Mouse (Mus musculus) induced T-regulatory cell, adult 2 months (primary cell): ENCODE measurements around the gene Scp2.

Experiments
- DNase-seq: peaks from one replicate; pipeline ENCODE4 v3.0.0-alpha.2; 2012; ENCODE audit warnings: low read depth

The Scp2 gene

DNA sequence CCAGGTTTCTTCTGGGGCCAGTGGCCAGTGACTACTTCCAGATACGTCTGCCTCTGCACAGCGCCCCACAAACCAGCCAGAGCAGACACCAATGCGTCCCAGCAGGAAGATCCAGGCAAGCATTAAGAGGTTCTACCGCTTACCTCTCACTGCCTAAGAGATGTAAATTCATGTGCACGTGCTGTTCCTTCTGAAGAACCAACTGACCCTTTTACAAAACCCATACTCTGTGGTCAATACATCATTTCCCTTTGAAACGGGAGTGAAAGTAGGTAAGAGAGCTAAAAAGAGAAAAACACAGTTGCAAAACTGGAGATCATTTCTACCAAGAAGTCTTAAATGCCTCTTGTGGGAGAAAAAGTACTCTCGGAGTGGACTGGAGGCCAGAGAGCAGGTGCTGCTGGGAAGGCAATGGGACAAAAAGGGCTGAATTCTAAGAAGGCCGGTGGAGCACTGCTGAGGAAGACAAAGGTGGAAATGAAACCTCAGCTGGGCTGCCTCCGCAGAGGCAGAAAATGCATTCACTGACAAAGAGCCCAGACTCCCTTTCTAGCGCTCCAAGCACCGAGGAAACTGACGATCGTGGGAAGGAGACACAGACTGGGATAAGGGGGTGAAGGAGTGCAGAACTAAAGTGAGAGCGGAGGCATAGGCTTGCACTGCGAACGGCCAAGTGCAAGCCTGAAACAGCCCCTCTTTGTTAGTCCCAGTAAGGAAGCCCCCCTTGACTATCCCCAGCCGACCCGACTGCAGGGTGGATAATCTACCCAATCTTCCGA is 85.0 kb downstream of the Scp2 start:
- DNase-seq: no peak

DNA sequence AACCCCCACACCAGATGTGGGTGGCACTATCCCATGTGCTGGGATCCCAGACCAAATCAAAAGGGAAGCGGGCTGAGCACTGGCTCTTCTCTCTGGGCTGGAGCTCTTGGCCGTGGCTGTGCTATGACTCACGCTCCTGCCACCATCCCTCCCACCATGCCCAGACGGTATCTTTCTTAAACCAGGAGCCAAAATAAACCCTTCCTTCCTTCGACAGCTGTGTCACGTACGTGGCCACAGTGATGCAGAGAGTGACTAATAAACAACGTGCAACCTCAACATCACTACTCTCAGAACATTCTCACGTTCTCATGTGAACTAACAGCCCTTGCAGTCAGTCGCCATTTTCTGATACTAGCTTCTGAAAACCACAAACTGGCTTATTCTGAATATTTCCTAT is 86.6 kb downstream of the Scp2 start:
- DNase-seq: no peak

DNA sequence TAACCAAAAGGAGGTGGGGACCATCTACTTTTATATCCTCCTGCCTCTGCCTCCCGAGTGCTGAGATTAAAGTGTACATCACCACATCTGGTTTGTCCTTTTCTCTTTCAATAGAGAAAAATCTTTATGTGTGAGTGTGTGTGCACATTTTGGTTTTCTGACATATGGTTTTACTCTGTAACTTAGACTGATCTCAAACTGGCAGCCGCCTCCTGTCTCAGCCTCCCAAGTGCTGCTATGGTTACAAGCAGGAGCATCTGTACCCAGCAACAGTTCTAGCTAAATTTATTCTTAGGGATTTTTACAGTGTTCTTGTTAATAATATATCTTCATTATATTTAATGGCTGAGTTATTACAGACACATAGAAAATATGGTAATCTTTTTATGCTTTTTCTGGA is 87.6 kb downstream of the Scp2 start:
- DNase-seq: no peak

DNA sequence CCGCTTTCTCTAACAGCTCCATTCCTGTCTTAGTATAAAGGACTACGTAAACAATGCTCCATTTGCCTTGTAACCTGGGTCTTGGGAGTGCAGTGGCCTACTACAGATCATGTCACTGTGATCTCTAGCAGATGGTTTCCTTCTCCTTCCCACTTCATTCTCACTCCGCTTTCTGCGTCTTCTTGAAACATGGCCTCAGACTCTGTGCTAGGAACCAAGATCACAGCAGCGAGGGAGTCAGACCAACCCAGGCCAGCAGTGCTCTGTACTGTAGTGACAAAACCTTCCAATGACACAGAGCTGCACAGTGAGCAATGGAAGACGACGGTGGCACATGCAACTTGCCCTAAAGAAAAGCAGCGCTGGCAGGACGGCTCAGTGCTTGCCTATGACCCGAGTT is 88.9 kb downstream of the Scp2 start:
- no peak for DNase-seq

DNA sequence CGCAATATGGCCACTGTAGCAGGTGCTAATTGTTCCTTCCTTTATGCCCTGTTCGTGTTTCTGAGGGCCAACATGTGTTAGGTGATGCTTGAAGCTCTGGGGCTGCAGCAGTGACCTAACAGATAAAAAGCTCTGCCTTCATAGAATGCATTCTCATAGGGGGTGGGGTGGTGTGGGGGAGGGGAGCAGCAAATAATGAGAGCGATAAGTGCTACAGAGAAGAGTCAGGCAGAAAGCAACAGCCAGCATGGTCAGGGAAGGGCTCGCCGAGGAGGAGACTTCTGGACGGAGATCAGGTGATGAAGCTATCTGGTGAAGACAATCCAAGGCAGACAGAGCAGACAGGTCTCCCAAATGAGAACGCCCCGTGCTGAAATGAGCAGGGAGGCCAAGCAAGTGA is 92.1 kb downstream of the Scp2 start:
- DNase-seq: no peak

DNA sequence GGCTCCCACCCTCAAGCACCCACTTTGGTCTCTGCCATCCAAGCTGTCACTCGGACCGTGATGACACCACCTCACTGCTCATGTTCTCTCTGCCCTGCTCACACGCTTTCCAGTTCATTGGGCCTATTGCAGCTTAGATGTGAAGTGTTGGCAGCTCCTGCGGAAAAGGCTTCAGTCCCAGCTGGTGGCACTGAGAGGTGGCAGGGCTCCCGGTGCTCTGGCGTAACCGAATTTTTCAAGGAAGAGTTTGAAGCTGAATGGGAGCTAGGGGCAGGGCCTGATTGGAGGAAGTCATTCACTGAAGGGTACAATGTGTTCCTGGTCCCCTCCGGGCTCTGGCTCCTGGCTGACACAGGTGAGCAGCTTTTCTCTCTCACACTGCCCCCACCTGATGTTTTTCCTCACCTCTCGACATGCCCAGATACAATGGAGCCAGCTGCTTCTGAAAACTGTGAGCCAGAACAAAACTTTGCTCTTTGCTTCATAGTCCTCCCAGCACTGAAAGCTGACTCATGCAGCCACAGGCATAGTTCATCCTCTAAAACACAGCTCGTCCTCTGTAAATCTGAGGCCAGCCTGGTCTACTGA is 93.0 kb downstream of the Scp2 start:
- DNase-seq: no peak

DNA sequence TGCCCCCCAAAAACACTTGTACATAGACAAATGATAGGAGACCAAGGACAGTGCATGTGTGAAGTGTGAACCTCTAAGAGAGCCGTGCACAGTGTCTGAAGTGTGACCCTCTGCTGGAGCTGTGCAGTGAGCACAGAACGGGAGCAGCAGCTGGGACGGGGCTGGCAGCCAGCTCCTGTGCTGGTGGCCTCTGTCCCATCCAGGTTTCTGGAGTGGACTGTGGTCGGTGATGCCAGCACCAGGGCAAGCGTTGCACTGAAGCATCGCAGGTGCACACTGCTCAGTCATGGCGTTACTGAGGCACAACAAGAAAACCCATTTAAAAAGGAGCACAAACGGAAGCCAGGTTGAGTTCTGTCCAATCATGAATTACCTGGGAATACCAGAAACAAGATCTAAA is 98.7 kb downstream of the Scp2 start:
- DNase-seq: no peak

DNA sequence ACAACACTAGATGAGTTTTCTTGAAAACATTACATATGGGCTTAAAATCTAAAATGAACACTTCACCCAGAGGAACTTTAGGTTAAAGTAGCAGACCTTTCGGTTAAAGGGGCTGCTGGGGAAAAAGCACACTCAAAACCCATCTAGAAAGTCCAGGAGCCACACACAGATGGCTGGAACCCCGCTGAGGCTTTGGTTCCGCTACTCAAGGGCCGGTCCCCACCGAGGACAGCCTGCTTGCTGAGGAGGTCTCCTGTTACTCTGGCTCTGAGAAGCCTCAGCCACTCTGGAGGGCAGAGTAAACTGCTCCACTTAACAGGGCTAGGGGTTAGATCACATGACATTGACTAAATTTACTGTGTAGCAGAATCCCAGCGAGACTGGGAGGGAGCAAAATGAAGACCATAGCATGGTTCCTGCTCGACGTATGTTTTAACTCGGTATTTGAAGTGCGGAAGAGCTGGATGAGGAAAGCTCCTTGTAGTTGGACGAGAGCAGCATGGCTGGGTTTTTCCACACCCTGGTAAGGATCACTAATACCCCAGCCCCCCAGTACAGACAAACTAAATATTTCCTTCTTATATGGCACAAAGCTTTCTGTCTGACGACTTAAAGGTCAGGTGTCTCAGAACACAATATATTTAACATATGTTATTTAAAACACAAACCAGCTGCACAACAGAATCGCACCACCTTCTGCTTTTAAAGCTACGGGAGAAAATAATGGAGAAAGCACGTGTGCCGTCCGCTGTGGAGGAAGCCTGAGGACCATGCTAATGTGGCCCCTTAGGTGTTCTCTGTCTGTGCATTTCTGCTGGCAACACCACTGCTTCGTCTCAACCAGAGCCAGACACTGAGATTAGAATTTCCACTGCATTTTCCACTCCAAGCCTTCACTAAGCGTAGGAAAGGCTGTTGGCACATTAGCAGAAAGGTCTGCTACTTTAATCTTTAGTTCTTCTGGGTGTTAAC is 99.4 kb downstream of the Scp2 start:
- no peak for DNase-seq

DNA sequence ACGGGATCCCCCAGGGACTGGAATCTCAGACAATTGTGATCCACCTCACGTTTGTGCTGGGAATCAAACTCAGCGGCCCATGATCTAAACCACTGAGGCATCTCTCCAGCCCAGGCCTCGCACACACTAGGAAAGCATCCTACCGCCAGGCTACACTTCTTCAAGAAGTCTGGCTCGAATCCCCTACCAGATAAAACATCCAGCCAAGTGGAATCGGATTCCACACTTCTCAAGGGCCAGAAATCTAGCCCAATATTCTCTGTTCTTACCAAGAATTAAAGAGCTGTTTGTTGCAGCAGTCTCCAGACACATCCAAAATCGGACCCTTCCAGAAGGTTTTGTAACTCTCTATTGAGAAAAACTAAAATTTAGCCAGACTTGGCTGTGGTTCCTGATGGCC is 107.8 kb downstream of the Scp2 start:
- no peak for DNase-seq

DNA sequence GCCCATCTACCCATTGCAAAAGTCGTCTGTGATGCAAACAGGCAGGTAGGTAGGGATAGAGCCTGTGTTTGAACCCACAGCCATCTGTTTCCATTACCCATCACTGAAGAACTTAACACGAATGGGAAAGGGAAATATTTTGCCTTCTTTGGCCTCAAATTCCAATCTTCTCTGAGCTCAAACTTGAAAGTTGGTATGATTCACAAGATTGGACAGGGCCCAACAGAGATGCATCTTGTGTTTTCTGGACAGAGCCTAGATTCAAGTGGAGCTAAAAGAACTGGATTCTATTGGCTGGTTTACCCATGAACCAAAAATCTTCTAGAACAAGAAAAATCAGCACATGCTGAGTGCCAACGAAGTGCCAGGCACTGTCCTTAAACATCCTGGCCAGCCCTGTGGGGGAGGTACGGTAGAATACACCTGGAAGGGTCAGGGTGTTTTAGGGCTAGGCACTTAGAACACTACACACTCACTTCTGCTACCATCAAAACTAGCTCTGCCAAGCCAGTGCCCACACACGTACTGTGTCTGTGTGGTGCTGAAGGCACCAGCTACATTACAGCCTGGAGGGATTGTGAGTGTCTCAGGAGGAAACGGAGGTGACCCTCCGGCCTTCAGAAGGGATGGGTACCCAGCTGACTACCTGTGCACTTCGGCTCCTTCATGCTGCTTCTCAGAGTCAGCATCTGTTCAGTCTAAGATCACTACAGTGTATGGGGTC is 111.6 kb downstream of the Scp2 start:
- DNase-seq: no peak

DNA sequence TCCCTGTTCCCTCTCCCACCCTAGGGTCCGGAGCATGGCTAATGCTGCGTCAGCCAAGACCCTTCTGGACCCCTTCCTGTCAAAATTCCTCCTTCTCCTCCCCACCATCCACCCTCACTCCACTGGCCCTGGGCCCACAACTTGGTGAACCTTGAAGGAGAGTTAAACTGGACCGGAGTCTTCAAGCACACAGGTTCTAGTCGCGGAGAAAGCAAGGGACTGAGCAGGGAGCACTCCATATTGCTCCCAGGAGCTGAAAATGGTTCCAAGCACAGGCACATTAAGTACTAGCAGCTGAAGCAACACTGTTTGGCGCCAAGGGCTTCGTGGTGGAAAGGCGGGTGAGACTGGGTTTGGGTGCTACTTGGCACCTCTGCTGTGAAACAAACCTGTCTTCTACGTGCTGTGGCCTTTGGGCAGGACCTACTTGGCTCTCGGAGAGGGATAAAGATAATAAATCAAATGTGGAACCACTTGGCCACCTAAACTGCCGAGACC is 112.4 kb downstream of the Scp2 start:
- DNase-seq: no peak

DNA sequence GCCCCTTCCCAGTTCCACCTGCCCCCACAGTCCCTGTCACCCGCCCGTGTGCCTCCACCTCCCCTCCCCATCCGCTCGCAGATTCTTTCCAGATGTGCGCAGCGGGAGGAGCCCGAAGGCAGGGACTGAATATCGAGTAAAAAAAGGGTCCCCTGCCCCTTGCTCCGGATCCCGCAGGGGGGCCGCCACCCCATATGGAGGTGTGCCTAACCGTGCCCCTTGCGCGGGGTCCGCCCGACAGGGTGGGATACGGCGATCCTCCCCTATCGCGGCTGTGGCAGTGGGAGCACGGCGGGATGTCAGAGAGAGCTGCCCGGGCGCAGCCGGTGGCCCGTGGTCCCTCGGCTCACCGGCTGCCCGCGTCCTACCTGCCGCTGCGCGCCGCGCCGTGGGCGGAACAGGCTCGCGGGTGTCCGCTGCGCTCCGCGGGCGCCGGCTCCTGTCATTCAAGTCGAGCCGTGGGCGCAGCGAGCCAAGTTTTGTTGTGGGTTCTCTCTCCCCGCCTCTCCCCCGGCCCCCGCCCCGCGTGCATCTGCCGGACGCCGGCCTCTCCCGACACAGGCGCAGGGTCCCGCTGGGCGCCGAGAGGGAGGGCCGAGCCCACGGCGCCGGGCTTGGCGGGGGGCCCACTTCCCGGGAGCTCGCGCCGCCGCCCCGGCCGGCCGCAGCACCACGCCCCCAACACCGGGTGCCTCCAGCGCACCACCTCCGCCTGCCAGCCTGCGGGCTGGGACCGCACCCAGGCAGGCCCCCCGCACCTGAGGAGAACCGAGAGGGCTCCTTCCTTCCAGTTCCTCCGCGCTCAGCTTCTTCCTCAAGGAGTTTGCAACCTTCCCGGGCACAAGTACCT is 113.1 kb downstream of the Scp2 start:
- peak; percentile 9 for DNase-seq

DNA sequence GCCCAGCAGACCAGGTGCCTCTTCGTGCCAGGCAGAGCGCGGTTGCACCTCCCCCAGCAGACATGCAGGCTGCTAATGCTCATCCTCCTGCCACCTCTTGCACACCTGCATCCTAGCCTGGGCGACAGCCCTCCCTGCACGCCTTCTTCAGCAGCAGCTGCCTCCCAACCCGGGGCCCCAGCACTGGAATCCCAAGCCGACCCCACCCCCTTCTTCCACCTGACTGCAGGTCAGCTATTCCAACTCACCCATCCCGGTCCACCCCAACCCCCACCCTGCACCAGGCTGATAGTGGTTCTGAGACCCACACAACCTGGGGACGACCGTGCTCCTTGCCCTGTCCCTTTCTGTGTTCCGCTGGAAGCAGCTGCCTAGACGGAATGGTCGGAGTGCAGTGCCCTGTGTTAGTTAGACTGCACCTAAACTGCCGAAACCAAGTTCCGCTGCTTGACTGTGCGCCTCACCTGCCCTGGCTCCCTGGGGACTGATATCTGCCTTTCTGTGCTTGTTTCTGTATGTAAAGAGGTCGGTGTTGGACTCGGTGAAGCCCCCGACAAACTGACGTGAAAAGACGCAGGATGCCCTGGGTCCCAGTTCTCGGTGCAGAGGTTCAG is 113.8 kb downstream of the Scp2 start:
- DNase-seq: no peak

DNA sequence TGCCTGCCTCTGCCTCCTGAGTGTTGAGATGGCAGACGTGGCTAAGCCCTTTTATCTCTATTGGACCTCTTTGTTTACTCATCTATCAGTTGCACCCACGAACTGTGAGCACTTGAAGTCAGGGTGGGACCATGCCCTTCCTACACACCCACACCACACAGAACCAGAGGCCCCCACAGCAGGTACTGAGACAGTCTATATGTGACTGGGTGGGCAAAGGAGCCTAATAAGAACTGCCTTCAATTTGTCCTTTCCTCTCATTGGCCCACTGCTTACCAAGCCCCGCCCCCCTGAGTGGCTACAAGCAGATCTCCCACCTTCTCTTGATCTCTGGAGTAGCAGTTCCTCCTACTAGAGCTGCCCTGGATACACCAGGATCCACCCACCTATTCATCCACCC is 118.6 kb downstream of the Scp2 start:
- DNase-seq: no peak

DNA sequence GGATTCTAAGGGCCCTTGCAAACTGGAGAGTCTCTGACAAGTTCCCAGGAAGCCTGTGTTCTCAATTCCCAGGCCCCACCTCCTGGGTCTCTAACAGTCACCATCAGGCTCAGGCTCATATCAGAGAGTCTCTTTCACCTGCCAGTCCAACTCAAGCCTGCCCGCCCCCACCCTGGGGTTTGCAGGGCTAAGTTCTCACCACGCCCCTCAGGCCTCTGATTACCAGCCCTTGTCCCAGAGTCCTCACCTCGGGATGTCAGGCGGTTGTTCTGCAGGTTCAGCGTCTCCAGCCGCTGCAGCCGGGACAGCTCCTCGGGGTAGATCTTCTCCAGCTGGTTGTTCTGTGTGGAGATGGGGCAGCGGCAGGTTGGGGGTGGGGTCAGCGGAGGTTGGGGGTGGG is 119.5 kb downstream of the Scp2 start:
- DNase-seq: no peak

DNA sequence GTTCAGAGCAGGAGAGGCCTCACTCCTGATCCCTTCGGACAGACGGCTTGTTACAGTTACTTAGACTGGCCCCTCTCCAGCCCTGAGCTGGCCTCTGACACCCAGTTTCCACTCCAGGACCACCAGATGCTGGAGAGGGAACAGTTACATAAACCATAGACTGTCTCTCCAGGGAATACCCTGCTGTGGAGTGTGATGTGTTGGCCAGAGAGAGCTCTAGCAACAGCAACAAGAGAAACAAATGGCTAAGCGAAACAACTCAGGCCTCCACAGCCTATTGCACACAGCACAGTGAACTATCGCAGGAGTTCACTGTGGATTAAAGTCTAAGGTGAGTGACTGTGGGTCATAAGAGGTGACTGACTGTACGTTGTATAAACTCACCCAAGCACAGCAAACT is 120.2 kb downstream of the Scp2 start:
- DNase-seq: no peak

DNA sequence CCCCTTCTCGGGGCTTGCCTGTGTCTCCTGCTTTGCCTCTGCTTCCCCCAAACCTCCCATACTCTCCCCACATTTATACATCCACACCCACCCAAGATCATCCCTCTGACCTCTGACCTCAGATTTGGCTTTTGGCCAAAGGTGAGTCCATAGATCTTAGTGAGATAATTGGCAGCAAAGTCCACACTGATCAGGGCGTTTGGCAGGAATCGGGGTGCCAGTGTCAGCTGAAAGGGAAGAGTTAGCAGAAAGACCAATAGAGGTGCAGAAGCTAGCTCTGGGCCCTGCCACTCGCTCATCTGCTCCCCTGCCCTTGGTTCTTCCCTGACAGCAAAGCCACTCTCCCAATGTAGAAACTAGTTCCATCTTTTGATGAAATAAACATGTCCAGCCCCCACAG is 121.6 kb downstream of the Scp2 start:
- no peak for DNase-seq

DNA sequence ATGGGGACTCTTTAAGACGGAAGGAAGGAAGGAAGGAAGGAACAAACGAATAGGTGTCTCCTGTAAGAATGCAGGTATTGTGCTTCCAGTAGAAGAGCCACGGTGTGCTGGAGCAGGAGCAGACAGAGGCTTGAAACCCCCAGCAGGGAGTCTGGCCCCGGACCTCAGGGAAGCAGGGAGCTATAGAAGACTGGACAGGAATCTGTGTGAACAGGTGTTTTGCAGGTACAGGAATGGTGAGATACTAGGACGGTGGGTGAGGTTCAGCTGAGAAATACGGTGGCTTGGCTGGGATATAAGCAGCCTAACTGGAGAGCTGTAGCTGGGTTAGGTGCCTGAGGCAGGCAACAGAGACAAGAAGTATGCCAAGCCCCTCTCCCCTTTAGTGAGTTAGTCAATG is 124.6 kb downstream of the Scp2 start:
- no peak for DNase-seq

DNA sequence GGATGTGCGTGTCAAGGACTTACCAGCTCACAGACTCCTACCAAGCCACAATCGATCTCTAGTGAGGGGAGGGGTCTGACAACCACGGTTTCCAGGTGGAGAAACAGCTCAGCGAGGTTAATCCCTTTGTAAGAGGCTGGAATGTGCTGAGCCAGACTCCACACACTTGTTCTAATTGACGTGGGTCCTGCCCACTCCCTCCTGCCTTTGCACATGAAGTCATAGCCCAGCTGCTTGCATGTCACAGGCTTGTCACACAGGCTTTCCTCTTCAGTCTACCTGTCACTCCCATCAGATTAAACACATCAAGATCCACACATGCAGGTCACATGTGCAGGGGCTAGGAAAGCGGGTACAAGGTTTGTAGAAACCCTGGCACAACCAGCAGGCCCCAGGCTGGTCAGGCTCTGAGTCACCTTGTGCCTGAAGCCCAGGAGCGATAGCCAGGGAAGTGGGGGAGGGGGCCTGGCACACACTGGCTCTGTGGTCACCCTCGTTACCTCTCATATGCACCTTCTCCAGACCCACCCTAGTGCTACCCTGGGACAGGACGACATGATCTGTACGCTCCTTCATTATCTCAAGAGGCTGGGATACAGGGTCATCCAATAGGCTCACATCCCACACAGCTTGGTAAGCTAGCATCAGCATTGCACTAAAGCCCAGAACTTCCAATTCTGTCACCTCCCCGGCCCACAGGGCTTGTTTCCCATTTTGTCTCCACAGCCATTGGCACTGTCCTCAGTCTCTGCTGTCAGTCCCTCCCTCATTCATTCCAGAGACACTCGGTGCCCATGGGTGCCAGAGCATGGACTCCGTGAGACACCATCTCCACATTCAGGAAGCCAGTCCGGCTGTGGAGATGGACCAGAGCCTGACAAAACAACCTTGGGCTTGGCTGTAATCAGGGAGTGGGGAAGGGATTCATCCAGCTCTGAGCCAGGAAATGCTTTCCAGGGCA is 125.6 kb downstream of the Scp2 start:
- DNase-seq: no peak
